Mouse (Mus musculus): ENCODE measurements around the gene Pard3b. TPM values are rescaled to one million over a fixed set of nuclear protein-coding genes. Genes with fewer than 3 reads are reported as not detected.
A peak's percentile ranks its signal among the peaks of the same experiment; 100 is the strongest.

Pard3b gene
- polyA plus RNA-seq, 2 experiments, result 0.44 to 1.4 TPM

DNA sequence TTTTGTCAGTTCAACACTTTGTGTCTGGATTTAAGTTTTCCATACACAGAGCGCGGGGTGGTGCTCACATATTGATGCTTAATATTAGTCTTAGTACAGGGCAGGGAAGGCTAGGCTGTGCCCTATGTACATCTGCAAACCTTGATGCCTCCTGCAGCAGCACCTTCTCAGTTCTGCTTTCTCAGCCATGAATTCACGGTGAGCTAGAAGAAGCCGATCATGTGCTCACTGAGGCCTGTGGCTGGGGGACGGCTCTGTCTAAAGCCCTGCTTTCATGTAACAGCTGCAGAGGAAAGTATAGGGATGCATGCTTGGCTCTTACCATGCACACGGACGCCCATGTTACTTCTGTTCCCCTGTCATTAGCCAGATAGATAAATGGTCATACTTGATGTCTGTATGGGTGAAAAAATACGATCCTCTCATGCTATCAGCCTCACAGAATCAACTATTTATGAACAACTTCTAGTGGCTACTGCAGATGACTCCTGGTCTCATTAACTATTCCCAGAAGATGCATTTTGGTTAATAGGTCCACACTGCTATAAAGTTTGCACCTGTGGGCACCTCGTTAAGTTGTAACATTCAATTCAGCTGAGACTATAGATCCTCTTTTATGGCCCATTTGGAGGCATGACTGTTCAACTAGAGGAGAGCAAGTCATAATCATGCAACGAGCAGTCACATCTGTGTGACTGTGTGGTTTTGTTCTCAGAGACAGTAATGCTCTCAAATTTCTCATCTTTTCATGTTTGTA is 60.0 kb downstream of the Pard3b start:
- Histone ChIP-seq H3K4me2 (ENCODE audit: low read depth) (no peak overlapping the region), H3K36me3 (replicated peaks; ENCODE audit: control insufficient read depth, insufficient read depth, low read depth) (no peaks in the 10 kb centered on the region), H3K4me1 (replicated peaks; ENCODE audit: control insufficient read depth in 2 of 2, insufficient read depth in 2 of 2, low read length in 1 of 2) (no peaks in the 10 kb centered on the region; a peak in 1 of 4 replicates), H3K9me3 (ENCODE audit: control insufficient read depth, low read length) (no peaks in the 10 kb centered on the region), H3K27ac (no peak overlapping the region), H3K9ac (replicated peaks) (no peak overlapping the region), H3K27me3 (ENCODE audit: control insufficient read depth, insufficient read depth, low read length) (no peaks in the 10 kb centered on the region), H3K4me3 (ENCODE audit: insufficient read depth in 1 of 2, low read depth in 2 of 2, low read length in 2 of 2) (no peak overlapping the region)
- ATAC-seq (ENCODE audit: insufficient read depth) (no peak), DNase-seq (ENCODE audit: low read depth in 3 of 3, low spot score in 3 of 3) (no peak)
- WGBS (ENCODE audit: insufficient replicate concordance), result 57% methylated on average over 10 of the region's 10 CpGs
- TF ChIP-seq EP300 (IDR thresholded peaks at IDR 0.05; ENCODE audit: low read depth) (no peak), CTCF (IDR thresholded peaks at IDR 0.05; ENCODE audit: low read depth) (no peak)

GRCm38 (mm10) chr1:61709812-61710211 is 71.2 kb downstream of the Pard3b start:
- Histone ChIP-seq H3K9me3 (ENCODE audit: control insufficient read depth, low read length) (no peaks in the 10 kb centered on the region), H3K4me2 (ENCODE audit: low read depth) (no peak overlapping the region), H3K9ac (replicated peaks) (no peak overlapping the region), H3K4me3 (ENCODE audit: insufficient read depth in 1 of 2, low read depth in 2 of 2, low read length in 2 of 2) (no peak overlapping the region), H3K27ac (no peak overlapping the region), H3K36me3 (replicated peaks; ENCODE audit: control insufficient read depth, insufficient read depth, low read depth) (no peaks in the 10 kb centered on the region), H3K27me3 (ENCODE audit: control insufficient read depth, insufficient read depth, low read length) (no peaks in the 10 kb centered on the region), H3K4me1 (replicated peaks; ENCODE audit: control insufficient read depth in 2 of 2, insufficient read depth in 2 of 2, low read length in 1 of 2) (no peaks in the 10 kb centered on the region)
- DNase-seq (ENCODE audit: low read depth in 3 of 3, low spot score in 3 of 3) (no peak), ATAC-seq (ENCODE audit: insufficient read depth) (no peak)
- 48% methylated on average over 1 of the region's 1 CpGs for WGBS (ENCODE audit: insufficient replicate concordance)
- TF ChIP-seq CTCF (IDR thresholded peaks at IDR 0.05; ENCODE audit: low read depth), result no peak
- no peak for TF ChIP-seq EP300 (IDR thresholded peaks at IDR 0.05; ENCODE audit: low read depth)

DNA sequence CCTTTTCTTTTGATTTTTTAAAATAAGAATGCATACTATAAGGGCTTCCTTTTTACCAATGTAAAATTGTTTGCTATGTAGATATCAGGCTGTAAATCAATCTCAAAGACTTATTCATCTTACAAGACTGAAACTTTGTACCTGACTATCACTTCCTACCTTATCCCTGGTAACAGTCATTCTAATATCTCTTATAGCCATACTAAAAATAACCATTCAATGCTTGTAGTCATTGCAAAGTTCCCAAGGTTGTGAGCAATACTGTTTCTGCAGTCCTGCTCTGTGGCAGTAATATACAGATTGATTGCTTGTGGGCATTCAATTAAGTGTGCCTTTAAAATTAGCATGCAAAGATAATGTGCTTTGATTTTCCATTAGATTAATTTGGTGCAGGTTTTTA is 72.9 kb downstream of the Pard3b start:
- Histone ChIP-seq H3K4me2 (ENCODE audit: low read depth) (no peak overlapping the region), H3K27me3 (ENCODE audit: control insufficient read depth, insufficient read depth, low read length) (no peaks in the 10 kb centered on the region), H3K4me1 (replicated peaks; ENCODE audit: control insufficient read depth in 2 of 2, insufficient read depth in 2 of 2, low read length in 1 of 2) (no peaks in the 10 kb centered on the region), H3K4me3 (ENCODE audit: insufficient read depth in 1 of 2, low read depth in 2 of 2, low read length in 2 of 2) (no peak overlapping the region), H3K36me3 (replicated peaks; ENCODE audit: control insufficient read depth, insufficient read depth, low read depth) (no peaks in the 10 kb centered on the region), H3K9me3 (ENCODE audit: control insufficient read depth, low read length) (no peaks in the 10 kb centered on the region), H3K27ac (no peak overlapping the region), H3K9ac (replicated peaks) (no peak overlapping the region)
- DNase-seq (ENCODE audit: low read depth in 3 of 3, low spot score in 3 of 3), result no peak
- TF ChIP-seq EP300 (IDR thresholded peaks at IDR 0.05; ENCODE audit: low read depth), result no peak
- TF ChIP-seq CTCF (IDR thresholded peaks at IDR 0.05; ENCODE audit: low read depth), result no peak
- ATAC-seq (ENCODE audit: insufficient read depth), result no peak

GRCm38 (mm10) chr1:61729654-61730053 is 91.0 kb downstream of the Pard3b start:
- TF ChIP-seq CTCF (IDR thresholded peaks at IDR 0.05; ENCODE audit: low read depth), result no peak
- TF ChIP-seq EP300 (IDR thresholded peaks at IDR 0.05; ENCODE audit: low read depth), result no peak

DNA sequence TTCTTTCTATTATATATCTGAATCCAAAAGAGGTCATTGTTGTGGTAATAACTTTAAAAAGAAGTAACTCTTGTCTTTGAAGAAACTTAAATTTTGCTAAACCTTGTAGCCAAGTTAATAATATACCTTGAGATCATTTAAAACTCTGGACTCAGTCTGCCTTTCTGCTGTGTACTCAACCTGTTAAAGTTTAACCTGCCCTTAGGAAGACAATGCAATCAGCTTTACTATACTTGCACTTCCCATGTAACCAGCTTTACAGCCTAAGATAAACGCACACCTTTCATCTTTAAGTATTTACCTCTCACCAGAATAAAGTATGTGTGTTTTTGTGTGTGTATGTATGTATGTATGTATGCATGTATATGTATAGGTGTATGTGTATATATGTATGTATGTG is 97.9 kb downstream of the Pard3b start:
- H3K4me3 ChIP-seq (ENCODE audit: insufficient read depth in 1 of 2, low read depth in 2 of 2, low read length in 2 of 2), result no peak overlapping the region
- DNase-seq (ENCODE audit: low read depth in 3 of 3, low spot score in 3 of 3), result peak in 2 of 3 experiments; percentile 2
- no peak for TF ChIP-seq CTCF (IDR thresholded peaks at IDR 0.05; ENCODE audit: low read depth)
- TF ChIP-seq EP300 (IDR thresholded peaks at IDR 0.05; ENCODE audit: low read depth), result no peak
- ATAC-seq (ENCODE audit: insufficient read depth), result no peak
- H3K9me3 ChIP-seq (ENCODE audit: control insufficient read depth, low read length), result no peaks in the 10 kb centered on the region
- H3K9ac ChIP-seq (replicated peaks), result no peak overlapping the region
- no peaks in the 10 kb centered on the region; a peak in 1 of 4 replicates for H3K4me1 ChIP-seq (replicated peaks; ENCODE audit: control insufficient read depth in 2 of 2, insufficient read depth in 2 of 2, low read length in 1 of 2)
- no peak overlapping the region for H3K4me2 ChIP-seq (ENCODE audit: low read depth)
- no peaks in the 10 kb centered on the region for H3K36me3 ChIP-seq (replicated peaks; ENCODE audit: control insufficient read depth, insufficient read depth, low read depth)
- H3K27ac ChIP-seq, result no peak overlapping the region
- 60% methylated on average over 1 of the region's 1 CpGs for WGBS (ENCODE audit: insufficient replicate concordance)
- H3K27me3 ChIP-seq (ENCODE audit: control insufficient read depth, insufficient read depth, low read length), result no peaks in the 10 kb centered on the region

More at GRCm38 (mm10) chr1:61729654-61730053, 91.0 kb downstream of the Pard3b start:
- H3K9me3 ChIP-seq (ENCODE audit: control insufficient read depth, low read length), result no peaks in the 10 kb centered on the region
- H3K4me2 ChIP-seq (ENCODE audit: low read depth), result no peak overlapping the region
- H3K4me3 ChIP-seq (ENCODE audit: insufficient read depth in 1 of 2, low read depth in 2 of 2, low read length in 2 of 2), result no peak overlapping the region
- H3K9ac ChIP-seq (replicated peaks), result no peak overlapping the region
- no peaks in the 10 kb centered on the region for H3K36me3 ChIP-seq (replicated peaks; ENCODE audit: control insufficient read depth, insufficient read depth, low read depth)
- WGBS (ENCODE audit: insufficient replicate concordance), result 65% methylated on average over 4 of the region's 4 CpGs
- H3K4me1 ChIP-seq (replicated peaks; ENCODE audit: control insufficient read depth in 2 of 2, insufficient read depth in 2 of 2, low read length in 1 of 2), result no peaks in the 10 kb centered on the region; a peak in 1 of 4 replicates
- H3K27me3 ChIP-seq (ENCODE audit: control insufficient read depth, insufficient read depth, low read length), result no peaks in the 10 kb centered on the region
- ATAC-seq (ENCODE audit: insufficient read depth) (no peak), DNase-seq (ENCODE audit: low read depth in 3 of 3, low spot score in 3 of 3) (no peak)
- H3K27ac ChIP-seq, result no peak overlapping the region
